ENCODE assay signal across 11 mouse cellular contexts in genomic region chr9:68656796-68657130, GRCm38 (mm10).
"Had no signal": no experiment of that assay in that cellular context is flagged by ENCODE, and none has a peak within 500 bp of the region (broad histone marks: within the 10 kb centered on the region; RNA-seq: fewer than 3 reads in every experiment).

No protein-coding gene starts in this region.

- H3K27ac ChIP-seq: kidney, postnatal 0 days; limb, embryonic 13.5 days; liver, embryonic 14.5 days; neural tube, embryonic 13.5 days; stomach, embryonic 15.5 days had no signal

- H3K36me3 ChIP-seq: limb, embryonic 13.5 days; neural tube, embryonic 13.5 days; stomach, embryonic 15.5 days had no signal

- H3K4me2 ChIP-seq: stomach, embryonic 15.5 days had no signal

- DNase-seq: left cerebral cortex, postnatal 4 days; lung, adult 2 months; right cerebral cortex, postnatal 14 days; thymus, adult 2 months; thymus, postnatal 25 days had no signal

- H3K4me3 ChIP-seq: limb, embryonic 13.5 days; stomach, embryonic 15.5 days had no signal

- H3K9ac ChIP-seq: limb, embryonic 13.5 days; liver, embryonic 14.5 days; neural tube, embryonic 13.5 days; stomach, embryonic 15.5 days had no signal

- ATAC-seq: lung, postnatal 0 days had no signal

- H3K9me3 ChIP-seq: limb, embryonic 13.5 days; neural tube, embryonic 13.5 days; stomach, embryonic 15.5 days had no signal

- H3K27me3 ChIP-seq: neural tube, embryonic 13.5 days; stomach, embryonic 15.5 days had no signal
